Mouse (Mus musculus): Measurements from ENCODE around the gene Plekho1. TPM values are rescaled to one million over a fixed set of nuclear protein-coding genes. Genes with fewer than 3 reads are reported as not detected.
A peak's percentile ranks its signal among the peaks of the same experiment; 100 is the strongest.
"Not testable (repeated sequence)": the region's sequence is repeated elsewhere in the genome, so short reads cannot be mapped to it uniquely, and the experiment has no call there.

Gene Plekho1
- polyA plus RNA-seq, 1 experiment from 2014 or later: 90.5 TPM

- 96% methylated on average over 1 of the region's 1 CpGs for WGBS
- H3K36me3 ChIP-seq: peaks cover 41% of the 10 kb centered on the region
- H3K4me3 ChIP-seq: no peak overlapping the region
Measured at GRCm38 (mm10) chr3:95988138-95988537, 7.7 kb downstream of the Plekho1 start.

GRCm38 (mm10) chr3:95987386-95988110, 8.3 kb downstream of the Plekho1 start:
- Histone ChIP-seq H3K9me3 (no peaks in the 10 kb centered on the region), H3K4me3 (no peak overlapping the region), H3K9ac (replicated peaks) (no peak overlapping the region), H3K27ac (replicated peaks) (peak overlapping the region; percentile 93; the same call in 1 of the 2 replicates), H3K4me2 (replicated peaks) (no peak overlapping the region), H3K36me3 (peaks cover 40% of the 10 kb centered on the region), H3K27me3 (no peaks in the 10 kb centered on the region), H3K4me1 (peaks cover 39% of the 10 kb centered on the region)
- WGBS: 76% methylated on average over 6 of the region's 6 CpGs
- no peak for ATAC-seq (replicated peaks)

More at GRCm38 (mm10) chr3:95988138-95988537, 7.7 kb downstream of the Plekho1 start:
- Histone ChIP-seq H3K4me2 (replicated peaks) (no peak overlapping the region), H3K9me3 (no peaks in the 10 kb centered on the region), H3K4me1 (peaks cover 44% of the 10 kb centered on the region), H3K9ac (replicated peaks) (no peak overlapping the region), H3K27ac (replicated peaks) (no peak overlapping the region), H3K27me3 (no peaks in the 10 kb centered on the region)
- no peak for ATAC-seq (replicated peaks)

DNA sequence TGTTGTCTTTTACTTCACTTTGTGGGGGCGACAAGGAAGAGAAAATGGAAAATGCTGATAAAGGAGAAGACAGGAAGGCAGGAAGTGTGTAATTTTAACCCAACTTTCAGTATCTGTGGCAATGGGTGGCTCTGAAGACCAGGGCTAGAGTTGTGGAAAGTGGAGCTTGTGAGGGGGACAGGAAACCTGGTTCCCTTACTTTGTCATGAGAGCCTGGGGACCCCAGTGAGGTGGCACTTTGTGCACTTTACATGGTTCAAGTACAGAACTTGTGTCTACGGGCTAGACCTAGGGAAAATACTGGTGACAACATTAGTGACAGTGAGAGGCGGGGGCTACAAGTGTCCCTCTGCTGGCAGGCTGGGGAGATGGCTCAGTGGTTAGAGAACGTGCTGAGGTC, 8.8 kb downstream of the Plekho1 start:
- 81% methylated on average over 4 of the region's 4 CpGs for WGBS
- peak overlapping the region; percentile 93 for H3K27ac ChIP-seq (replicated peaks)
- no peaks in the 10 kb centered on the region for H3K27me3 ChIP-seq
- H3K9ac ChIP-seq (replicated peaks): no peak overlapping the region
- H3K36me3 ChIP-seq: peaks cover 37% of the 10 kb centered on the region
- ATAC-seq (replicated peaks): no peak
- H3K4me3 ChIP-seq: no peak overlapping the region
- no peak overlapping the region for H3K4me2 ChIP-seq (replicated peaks)
- H3K9me3 ChIP-seq: no peaks in the 10 kb centered on the region
- peaks cover 33% of the 10 kb centered on the region for H3K4me1 ChIP-seq

GRCm38 (mm10) chr3:95986001-95986622, 9.7 kb downstream of the Plekho1 start:
- Histone ChIP-seq H3K27ac (replicated peaks) (peak overlapping the region; percentile 93), H3K4me3 (peak overlapping the region; percentile 12), H3K4me2 (replicated peaks) (peak overlapping the region; percentile 34), H3K4me1 (peaks cover 32% of the 10 kb centered on the region), H3K9me3 (no peaks in the 10 kb centered on the region), H3K9ac (replicated peaks) (peak overlapping the region; percentile 27), H3K27me3 (no peaks in the 10 kb centered on the region), H3K36me3 (peaks cover 30% of the 10 kb centered on the region)
- ATAC-seq (replicated peaks): peak; percentile 12; the same call in 1 of the 2 replicates
- 3% methylated on average over 21 of the region's 21 CpGs for WGBS

DNA sequence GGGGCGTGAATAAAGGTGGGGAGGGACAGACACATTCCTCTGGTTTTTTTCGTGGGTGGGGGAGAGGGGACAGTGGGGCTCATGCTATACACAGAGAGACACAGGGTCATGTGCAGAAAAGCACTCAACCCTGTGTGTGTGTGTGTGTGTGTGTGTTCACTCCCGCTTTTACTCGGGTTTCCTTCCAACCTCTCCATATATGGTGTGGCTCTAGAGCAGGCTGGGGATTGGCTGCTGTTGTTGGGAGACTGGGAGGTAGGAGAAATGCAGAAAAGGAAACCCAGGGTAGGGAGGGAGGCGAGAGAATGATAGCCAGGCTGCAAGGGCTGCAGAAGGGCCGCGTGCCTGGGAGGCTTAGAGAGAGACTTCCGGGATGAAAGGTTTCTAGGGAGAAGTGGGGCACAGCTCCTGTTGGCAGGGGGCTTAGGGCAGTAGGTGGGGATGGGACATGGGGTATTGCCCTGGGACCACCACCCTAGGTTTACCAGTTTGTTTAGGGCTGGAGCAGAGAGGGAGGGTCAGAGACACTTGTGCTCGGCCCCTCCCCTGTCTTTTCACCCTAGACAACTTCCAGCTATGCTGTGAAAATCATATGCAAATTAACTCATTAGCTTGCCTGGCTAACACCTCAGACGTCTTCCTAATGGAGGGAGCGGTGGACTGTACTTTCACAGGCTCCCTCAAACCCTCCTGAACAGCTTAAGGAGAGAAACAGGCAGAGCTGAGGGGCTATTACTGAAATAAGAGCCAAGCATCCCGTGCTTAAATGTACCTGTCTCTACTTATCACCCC, 10.4 kb downstream of the Plekho1 start:
- Histone ChIP-seq H3K4me1 (peaks cover 32% of the 10 kb centered on the region), H3K4me3 (peak overlapping the region; percentile 12; the same call in 1 of the 2 replicates), H3K27me3 (no peaks in the 10 kb centered on the region), H3K27ac (replicated peaks) (peak overlapping the region; percentile 93), H3K4me2 (replicated peaks) (peak overlapping the region; percentile 34), H3K9me3 (no peaks in the 10 kb centered on the region), H3K9ac (replicated peaks) (peak overlapping the region; percentile 27), H3K36me3 (peaks cover 23% of the 10 kb centered on the region)
- ATAC-seq (replicated peaks): peak; percentile 95
- WGBS: 2% methylated on average over 12 of the region's 12 CpGs

DNA sequence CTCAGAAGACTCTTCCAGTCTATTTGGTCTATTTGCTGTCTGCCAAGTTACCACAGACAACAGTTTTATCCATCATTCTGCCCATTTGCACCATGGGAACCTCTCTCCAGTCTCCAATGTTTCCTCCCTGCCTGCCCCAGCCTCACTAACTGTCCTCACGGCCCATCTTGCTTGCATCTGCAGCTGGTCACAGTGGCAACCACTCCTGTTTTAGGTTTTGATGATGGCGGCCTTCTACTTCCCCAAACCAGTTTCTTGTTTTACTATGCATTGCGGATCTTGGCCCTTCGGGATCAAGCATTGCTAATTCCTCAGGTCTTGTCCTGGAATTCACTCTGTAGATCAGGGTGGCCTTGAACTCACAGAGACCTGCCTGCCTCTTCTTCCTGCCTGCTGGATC, 13.7 kb downstream of the Plekho1 start:
- 91% methylated on average over 4 of the region's 4 CpGs for WGBS
- no peak overlapping the region for H3K4me3 ChIP-seq
- no peak overlapping the region for H3K27ac ChIP-seq (replicated peaks)
- H3K9me3 ChIP-seq: no peaks in the 10 kb centered on the region
- ATAC-seq (replicated peaks): no peak
- H3K9ac ChIP-seq (replicated peaks): no peak overlapping the region
- peaks cover 32% of the 10 kb centered on the region for H3K4me1 ChIP-seq
- H3K4me2 ChIP-seq (replicated peaks): no peak overlapping the region
- no peaks in the 10 kb centered on the region; the same call in 1 of the 2 replicates for H3K36me3 ChIP-seq
- no peaks in the 10 kb centered on the region for H3K27me3 ChIP-seq

GRCm38 (mm10) chr3:95980276-95980970, 15.4 kb downstream of the Plekho1 start:
- no peaks in the 10 kb centered on the region for H3K27me3 ChIP-seq
- H3K27ac ChIP-seq (replicated peaks): no peak overlapping the region
- 88% methylated on average over 12 of the region's 12 CpGs for WGBS
- H3K4me2 ChIP-seq (replicated peaks): no peak overlapping the region
- H3K9me3 ChIP-seq: no peaks in the 10 kb centered on the region
- no peak overlapping the region for H3K4me3 ChIP-seq
- ATAC-seq (replicated peaks): no peak
- peaks cover 15% of the 10 kb centered on the region for H3K4me1 ChIP-seq
- no peak overlapping the region for H3K9ac ChIP-seq (replicated peaks)
- H3K36me3 ChIP-seq: no peaks in the 10 kb centered on the region

GRCm38 (mm10) chr3:95978265-95978664, 17.5 kb downstream of the Plekho1 start:
- peaks cover 13% of the 10 kb centered on the region for H3K4me1 ChIP-seq
- H3K4me2 ChIP-seq (replicated peaks): no peak overlapping the region
- no peaks in the 10 kb centered on the region for H3K27me3 ChIP-seq
- no peaks in the 10 kb centered on the region for H3K36me3 ChIP-seq
- ATAC-seq (replicated peaks): peak; percentile 37; the same call in 1 of the 2 replicates
- H3K9ac ChIP-seq (replicated peaks): no peak overlapping the region
- no peaks in the 10 kb centered on the region for H3K9me3 ChIP-seq
- WGBS: 33% methylated on average over 9 of the region's 9 CpGs
- no peak overlapping the region for H3K4me3 ChIP-seq
- 0 out of 2 replicates have a peak overlapping the region, but pooled peaks have one; percentile 39 for H3K27ac ChIP-seq (replicated peaks)

DNA sequence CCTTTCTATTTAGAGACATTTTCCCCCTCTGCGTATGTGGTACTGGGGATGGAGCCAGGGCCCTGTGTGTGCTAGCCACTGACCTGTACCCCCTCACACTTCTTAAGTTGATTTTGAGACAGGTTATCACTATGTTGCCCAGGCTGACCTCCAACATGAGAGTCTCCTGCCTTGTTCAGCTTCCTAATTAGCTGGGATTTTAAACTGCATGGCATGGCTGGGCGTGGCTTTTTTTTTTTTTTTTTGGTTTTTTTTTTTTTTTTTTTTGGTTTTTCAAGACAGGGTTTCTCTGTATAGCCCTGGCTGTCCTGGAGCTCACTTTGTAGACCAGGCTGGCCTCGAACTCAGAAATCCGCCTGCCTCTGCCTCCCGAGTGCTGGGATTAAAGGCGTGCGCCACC, 18.2 kb downstream of the Plekho1 start:
- H3K27me3 ChIP-seq; H3K9ac ChIP-seq (replicated peaks); H3K36me3 ChIP-seq; ATAC-seq (replicated peaks); H3K27ac ChIP-seq (replicated peaks); H3K4me2 ChIP-seq (replicated peaks); H3K9me3 ChIP-seq; H3K4me3 ChIP-seq: not testable (repeated sequence)
- WGBS: 91% methylated on average over 7 of the region's 7 CpGs
- H3K4me1 ChIP-seq: peaks cover 20% of the 10 kb centered on the region

GRCm38 (mm10) chr3:95977079-95977478, 18.7 kb downstream of the Plekho1 start:
- no peak for ATAC-seq (replicated peaks)
- H3K9me3 ChIP-seq: no peaks in the 10 kb centered on the region
- WGBS: 68% methylated on average over 3 of the region's 3 CpGs
- no peaks in the 10 kb centered on the region for H3K27me3 ChIP-seq
- H3K27ac ChIP-seq (replicated peaks): no peak overlapping the region
- H3K9ac ChIP-seq (replicated peaks): no peak overlapping the region
- H3K4me1 ChIP-seq: peaks cover 25% of the 10 kb centered on the region
- no peak overlapping the region for H3K4me2 ChIP-seq (replicated peaks)
- no peaks in the 10 kb centered on the region for H3K36me3 ChIP-seq
- no peak overlapping the region for H3K4me3 ChIP-seq

DNA sequence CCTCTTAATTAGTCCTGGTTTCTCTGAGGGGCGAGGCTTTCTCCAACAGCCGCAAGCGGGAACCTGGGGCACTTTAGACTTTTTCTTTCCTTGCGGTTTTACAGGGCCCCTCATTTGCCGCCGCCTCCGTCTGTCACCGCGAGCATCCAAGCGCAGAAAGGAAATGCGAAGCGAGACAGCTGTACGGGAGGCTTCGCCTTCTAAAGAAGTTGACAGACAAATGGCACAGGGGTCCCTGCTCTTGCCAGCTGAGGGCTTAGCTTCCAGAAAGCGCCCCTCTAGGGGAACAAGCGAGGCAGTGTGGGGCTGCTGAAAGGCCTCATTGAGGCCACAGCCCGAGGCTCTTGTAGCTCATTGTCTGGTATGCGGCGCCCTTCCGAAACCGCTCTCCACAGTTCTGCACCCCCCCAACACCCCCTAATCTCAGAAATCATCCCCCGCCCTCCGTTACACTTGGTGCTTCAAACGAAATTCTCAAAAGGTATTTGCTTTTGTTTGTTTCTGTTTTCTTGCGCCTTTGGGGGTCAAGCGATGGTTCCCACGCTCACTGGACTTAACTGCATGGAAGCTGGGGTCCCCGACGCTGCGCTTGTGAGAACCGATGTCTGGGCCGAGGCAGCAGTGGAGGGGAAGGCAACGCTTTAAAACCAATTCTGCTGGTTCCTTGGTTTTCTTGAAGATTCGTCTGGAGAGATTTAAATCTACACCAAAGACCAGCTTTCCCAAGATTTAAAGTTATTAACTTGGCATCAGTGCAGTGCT, 22.7 kb downstream of the Plekho1 start:
- no peaks in the 10 kb centered on the region for H3K36me3 ChIP-seq
- peak; percentile 96 for ATAC-seq (replicated peaks)

More for the DNA sequence above, 22.7 kb downstream of the Plekho1 start:
- Histone ChIP-seq H3K4me1 (peaks cover 21% of the 10 kb centered on the region), H3K27ac (replicated peaks) (peak overlapping the region; percentile 79), H3K9ac (replicated peaks) (peak overlapping the region; percentile 42), H3K27me3 (no peaks in the 10 kb centered on the region), H3K4me3 (peak overlapping the region; percentile 32), H3K4me2 (replicated peaks) (peak overlapping the region; percentile 54), H3K9me3 (no peaks in the 10 kb centered on the region)
- 1% methylated on average over 34 of the region's 34 CpGs for WGBS
